Mouse (Mus musculus): ENCODE results near the gene Ankrd13d. TPM values are rescaled to one million over a fixed set of nuclear protein-coding genes. Genes with fewer than 3 reads are reported as not detected.

Gene Ankrd13d
- polyA plus RNA-seq, 1 experiment from 2014 or later: 18.5 TPM

- Histone ChIP-seq H3K9ac (no peak overlapping the region), H3K27me3 (replicated peaks) (no peaks in the 10 kb centered on the region), H3K9me3 (no peaks in the 10 kb centered on the region), H3K4me1 (peaks cover 12% of the 10 kb centered on the region), H3K4me2 (replicated peaks) (no peak overlapping the region), H3K27ac (no peak overlapping the region), H3K4me3 (no peak overlapping the region), H3K36me3 (peaks cover 10% of the 10 kb centered on the region; the same call in 1 of the 2 replicates)
- no peak for ATAC-seq (ENCODE audit: low FRiP score, low read depth)
Observed at GRCm38 (mm10) chr19:4309776-4310185, 26.8 kb upstream of the Ankrd13d start.

GRCm38 (mm10) chr19:4309302-4309701 is 26.4 kb upstream of the Ankrd13d start:
- H3K4me1 ChIP-seq: peaks cover 17% of the 10 kb centered on the region
- WGBS: 96% methylated on average over 4 of the region's 4 CpGs
- no peaks in the 10 kb centered on the region for H3K27me3 ChIP-seq (replicated peaks)
- H3K9me3 ChIP-seq: no peaks in the 10 kb centered on the region
- H3K27ac ChIP-seq: no peak overlapping the region
- peaks cover 10% of the 10 kb centered on the region; the same call in 1 of the 2 replicates for H3K36me3 ChIP-seq
- no peak overlapping the region for H3K9ac ChIP-seq
- ATAC-seq (ENCODE audit: low FRiP score, low read depth): no peak
- H3K4me2 ChIP-seq (replicated peaks): no peak overlapping the region
- H3K4me3 ChIP-seq: no peak overlapping the region

DNA sequence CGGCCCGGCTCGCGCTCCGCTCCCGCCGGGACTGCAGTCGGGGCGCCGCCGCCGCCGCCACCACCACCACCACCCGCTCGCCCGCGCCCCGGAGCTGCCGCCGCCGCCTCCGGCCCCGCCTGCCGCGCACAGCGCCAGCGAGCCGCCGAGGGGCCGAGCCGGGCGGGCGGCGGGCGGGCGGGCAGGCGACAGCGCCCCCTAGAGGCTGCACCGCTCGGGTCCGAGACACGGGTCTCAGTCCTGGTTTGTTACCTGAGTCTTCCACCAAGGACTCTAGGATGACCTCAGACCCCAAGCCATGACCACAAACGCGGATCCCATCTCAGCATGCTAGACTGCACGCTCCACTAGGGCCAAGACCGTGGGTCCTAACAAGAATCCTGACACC is 23.2 kb upstream of the Ankrd13d start, which contains the start of gene Grk2:
Gene Grk2 (minus strand): TSS at position 33 of the 388 bp plus-strand sequence.
- peak; percentile 70 for ATAC-seq (ENCODE audit: low FRiP score, low read depth)
- H3K4me1 ChIP-seq: peaks cover 48% of the 10 kb centered on the region
- WGBS: under 1% methylated on average over 17 of the region's 46 CpGs

GRCm38 (mm10) chr19:4305491-4306189 is 22.7 kb upstream of the Ankrd13d start:
- H3K27me3 ChIP-seq (replicated peaks): no peaks in the 10 kb centered on the region
- peak overlapping the region; percentile 93 for H3K4me3 ChIP-seq
- under 1% methylated on average over 64 of the region's 68 CpGs for WGBS
- H3K4me1 ChIP-seq: peaks cover 54% of the 10 kb centered on the region
- H3K9ac ChIP-seq: peak overlapping the region; percentile 89
- no peaks in the 10 kb centered on the region for H3K36me3 ChIP-seq
- peak overlapping the region; percentile 79 for H3K4me2 ChIP-seq (replicated peaks)
- no peaks in the 10 kb centered on the region for H3K9me3 ChIP-seq
- H3K27ac ChIP-seq: peak overlapping the region; percentile 64; the same call in 1 of the 2 replicates
- ATAC-seq (ENCODE audit: low FRiP score, low read depth): peak; percentile 70

More for the DNA sequence above, 23.2 kb upstream of the Ankrd13d start, which contains the start of gene Grk2:
- peak within 1 kb of the TSS; percentile 89 for H3K9ac ChIP-seq
- peak within 1 kb of the TSS; percentile 93 for H3K4me3 ChIP-seq
- H3K36me3 ChIP-seq: no peaks in the 10 kb centered on the region
- H3K27ac ChIP-seq: peak within 1 kb of the TSS; percentile 64; the same call in 1 of the 2 replicates
- H3K4me2 ChIP-seq (replicated peaks): peak within 1 kb of the TSS; percentile 79
- H3K27me3 ChIP-seq (replicated peaks): no peaks in the 10 kb centered on the region
- no peaks in the 10 kb centered on the region for H3K9me3 ChIP-seq

DNA sequence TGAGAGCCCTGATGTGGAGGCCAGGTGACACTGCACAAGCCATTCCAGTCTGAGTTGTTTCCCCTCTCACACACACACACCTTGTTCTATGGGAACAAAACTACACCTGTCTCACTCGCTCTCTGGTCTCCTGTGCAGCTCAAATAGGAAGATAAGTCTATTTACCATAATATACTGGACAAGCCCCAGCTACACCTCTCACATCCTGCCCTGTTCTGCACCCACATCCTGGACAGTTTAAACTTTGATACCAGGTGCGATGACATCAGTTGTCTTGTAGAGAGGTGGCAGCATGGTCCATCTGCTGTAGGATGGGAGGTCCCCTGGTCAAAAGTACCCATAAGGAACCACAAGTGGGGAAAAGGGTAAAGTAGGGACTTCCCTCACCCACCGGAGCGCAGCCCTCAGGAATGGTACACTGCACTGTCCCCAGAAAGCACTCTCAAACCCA is 22.0 kb upstream of the Ankrd13d start:
- peak overlapping the region; percentile 89 for H3K9ac ChIP-seq
- H3K27ac ChIP-seq: no peak overlapping the region
- ATAC-seq (ENCODE audit: low FRiP score, low read depth): no peak
- no peaks in the 10 kb centered on the region for H3K9me3 ChIP-seq
- H3K4me1 ChIP-seq: peaks cover 61% of the 10 kb centered on the region
- H3K4me2 ChIP-seq (replicated peaks): peak overlapping the region; percentile 79
- WGBS: 62% methylated on average over 4 of the region's 4 CpGs
- no peaks in the 10 kb centered on the region for H3K36me3 ChIP-seq
- peak overlapping the region; percentile 93 for H3K4me3 ChIP-seq
- H3K27me3 ChIP-seq (replicated peaks): no peaks in the 10 kb centered on the region

- peak overlapping the region; percentile 93; the same call in 1 of the 2 replicates for H3K4me3 ChIP-seq
- H3K27me3 ChIP-seq (replicated peaks): no peaks in the 10 kb centered on the region
- no peaks in the 10 kb centered on the region for H3K36me3 ChIP-seq
- H3K9me3 ChIP-seq: no peaks in the 10 kb centered on the region
- H3K9ac ChIP-seq: no peak overlapping the region
- peaks cover 63% of the 10 kb centered on the region for H3K4me1 ChIP-seq
- WGBS: 87% methylated on average over 5 of the region's 5 CpGs
- H3K27ac ChIP-seq: no peak overlapping the region
- no peak for ATAC-seq (ENCODE audit: low FRiP score, low read depth)
- peak overlapping the region; percentile 79 for H3K4me2 ChIP-seq (replicated peaks)
Observed at GRCm38 (mm10) chr19:4304251-4304821, 21.4 kb upstream of the Ankrd13d start.

GRCm38 (mm10) chr19:4303640-4303995 is 20.7 kb upstream of the Ankrd13d start:
- H3K4me3 ChIP-seq: no peak overlapping the region
- no peak for ATAC-seq (ENCODE audit: low FRiP score, low read depth)
- peak overlapping the region; percentile 79; the same call in 1 of the 2 replicates for H3K4me2 ChIP-seq (replicated peaks)
- 94% methylated on average over 5 of the region's 5 CpGs for WGBS
- no peaks in the 10 kb centered on the region for H3K27me3 ChIP-seq (replicated peaks)
- H3K9me3 ChIP-seq: no peaks in the 10 kb centered on the region
- no peak overlapping the region for H3K27ac ChIP-seq
- 0 out of 2 replicates have a peak overlapping the region, but pooled peaks have one; percentile 30 for H3K9ac ChIP-seq
- peaks cover 63% of the 10 kb centered on the region for H3K4me1 ChIP-seq
- no peaks in the 10 kb centered on the region for H3K36me3 ChIP-seq

GRCm38 (mm10) chr19:4302936-4303639 is 20.2 kb upstream of the Ankrd13d start:
- peak overlapping the region; percentile 30; the same call in 1 of the 2 replicates for H3K9ac ChIP-seq
- no peak overlapping the region for H3K4me3 ChIP-seq
- H3K27ac ChIP-seq: no peak overlapping the region
- H3K4me1 ChIP-seq: peaks cover 63% of the 10 kb centered on the region
- ATAC-seq (ENCODE audit: low FRiP score, low read depth): no peak
- 75% methylated on average over 7 of the region's 7 CpGs for WGBS
- H3K36me3 ChIP-seq: no peaks in the 10 kb centered on the region
- no peaks in the 10 kb centered on the region for H3K9me3 ChIP-seq
- H3K27me3 ChIP-seq (replicated peaks): no peaks in the 10 kb centered on the region
- H3K4me2 ChIP-seq (replicated peaks): peak overlapping the region; percentile 79

DNA sequence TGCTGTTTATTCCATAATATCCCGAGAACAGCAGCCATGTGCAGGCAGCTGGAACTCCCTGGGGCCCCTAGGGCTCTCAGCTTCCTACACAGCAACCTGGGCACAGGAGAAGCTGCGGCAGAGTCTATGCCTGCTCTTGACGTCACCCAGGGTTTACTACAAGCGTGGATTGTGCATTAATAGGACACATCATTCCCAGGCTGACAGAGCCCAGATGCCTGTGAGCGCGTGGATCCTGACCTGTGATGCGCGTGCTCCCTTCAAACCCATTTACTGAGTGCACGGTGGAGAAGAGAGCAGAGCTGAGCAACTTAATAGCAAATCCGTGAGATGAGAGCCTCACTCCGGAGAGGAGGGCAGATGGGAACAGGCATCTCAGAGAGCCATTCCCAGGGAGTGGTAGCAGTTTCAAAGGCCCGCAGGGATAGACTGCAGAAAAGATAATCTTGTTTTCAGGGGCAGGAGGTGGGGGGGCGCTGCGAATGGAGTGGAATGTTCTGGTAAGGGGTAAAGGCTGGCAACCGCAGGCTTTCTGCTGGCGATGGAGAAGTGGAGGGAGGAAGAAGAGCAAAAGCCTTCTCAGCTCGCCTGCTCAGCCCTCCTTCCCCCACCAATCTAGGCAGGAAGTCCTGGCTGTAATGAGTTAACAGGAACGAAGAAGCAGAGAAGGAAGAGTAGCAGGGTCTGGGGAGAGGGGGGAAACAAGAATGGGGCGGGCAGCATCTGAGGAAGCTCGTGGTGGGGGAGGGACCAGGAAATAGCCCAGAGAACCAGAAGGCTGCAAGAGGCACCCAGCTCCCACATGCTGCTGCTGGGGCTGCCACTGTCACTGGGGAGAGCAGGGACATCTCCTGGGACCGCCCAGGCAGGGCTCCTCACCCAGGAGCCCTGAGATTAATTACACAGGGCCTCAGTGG is 19.1 kb upstream of the Ankrd13d start:
- peak; percentile 11; the same call in 1 of the 2 replicates for ATAC-seq (ENCODE audit: low FRiP score, low read depth)
- peaks cover 63% of the 10 kb centered on the region for H3K4me1 ChIP-seq

DNA sequence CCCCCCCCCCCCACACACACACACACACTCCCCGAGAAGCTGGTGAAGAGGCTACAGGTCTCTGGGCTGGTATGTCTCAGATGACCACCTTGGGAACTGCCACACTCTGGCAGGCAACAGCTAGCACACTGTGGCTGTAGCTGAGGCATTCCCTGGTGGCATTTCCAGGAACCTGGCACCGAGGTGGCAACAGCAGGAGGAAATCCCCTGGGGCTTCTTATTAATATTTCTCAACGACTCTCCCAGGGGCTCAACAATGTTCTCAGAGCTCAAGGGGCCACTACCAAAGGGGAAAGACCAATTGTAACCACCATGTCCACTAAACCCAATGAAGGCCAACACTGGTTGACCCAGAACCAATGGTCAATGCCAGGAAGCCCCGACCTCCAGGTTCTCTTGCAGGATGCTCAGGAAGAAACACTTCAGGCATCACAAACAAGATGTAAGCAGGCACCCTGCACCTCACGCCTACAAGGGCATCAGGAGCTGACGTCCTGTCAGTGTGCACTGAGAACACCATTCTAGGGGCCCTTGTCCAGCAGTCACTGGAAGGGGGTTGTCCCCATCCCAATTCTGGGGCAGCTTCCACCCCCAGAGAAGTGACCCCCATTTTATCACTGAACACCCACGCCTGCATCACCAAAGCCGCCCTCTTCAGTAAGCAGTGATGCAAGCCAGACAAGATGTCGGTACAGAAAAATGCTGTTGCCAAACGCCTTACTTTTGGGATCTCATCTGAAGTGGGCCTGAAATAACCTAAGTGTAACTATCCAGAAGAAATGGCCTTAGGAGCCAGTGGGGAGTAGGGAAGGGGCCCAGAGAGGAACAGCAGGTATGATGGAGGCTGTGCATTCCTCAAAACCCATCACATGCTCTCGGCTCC is 18.2 kb upstream of the Ankrd13d start:
- 78% methylated on average over 11 of the region's 11 CpGs for WGBS
- H3K4me3 ChIP-seq: no peak overlapping the region
- H3K27ac ChIP-seq: peak overlapping the region; percentile 51; the same call in 1 of the 2 replicates
- H3K4me2 ChIP-seq (replicated peaks): peak overlapping the region; percentile 45
- ATAC-seq (ENCODE audit: low FRiP score, low read depth): no peak
- no peaks in the 10 kb centered on the region for H3K9me3 ChIP-seq
- H3K9ac ChIP-seq: no peak overlapping the region
- no peaks in the 10 kb centered on the region for H3K27me3 ChIP-seq (replicated peaks)
- H3K36me3 ChIP-seq: no peaks in the 10 kb centered on the region
- H3K4me1 ChIP-seq: peaks cover 59% of the 10 kb centered on the region

More for the DNA sequence above, 19.1 kb upstream of the Ankrd13d start:
- no peaks in the 10 kb centered on the region for H3K36me3 ChIP-seq
- 0 out of 2 replicates have a peak overlapping the region, but pooled peaks have one; percentile 27 for H3K9ac ChIP-seq
- peak overlapping the region; percentile 51; the same call in 1 of the 2 replicates for H3K27ac ChIP-seq
- no peak overlapping the region for H3K4me3 ChIP-seq
- H3K4me2 ChIP-seq (replicated peaks): peak overlapping the region; percentile 45
- WGBS: 40% methylated on average over 21 of the region's 21 CpGs
- no peaks in the 10 kb centered on the region for H3K9me3 ChIP-seq
- H3K27me3 ChIP-seq (replicated peaks): no peaks in the 10 kb centered on the region

All from neural tube, embryonic 12.5 days (tissue).